Mouse (Mus musculus) lung, postnatal 0 days (tissue): ENCODE data around the gene Pak1. TPM values are rescaled to one million over a fixed set of nuclear protein-coding genes. Genes with fewer than 3 reads are reported as not detected.

Source experiments
- ATAC-seq: fragments of 200-750 bp; cut with Nextera tagmentation; 2 replicates; pipeline ENCODE4 v1.8.0; 2017; ENCODE audit warnings: moderate library complexity
- DNase-seq: peaks from one replicate; pipeline ENCODE4 v3.0.0-alpha.2; 2016; ENCODE audit warnings: low spot score
- H3K27ac ChIP-seq: fragments of 300-500 bp; sonication (generic); 2 replicates; pipeline ENCODE4 v1.5.1; 2014; ENCODE audit warnings: antibody characterized with exemption, mild to moderate bottlenecking, low read length, mixed read lengths
- H3K27me3 ChIP-seq: fragments of 300-500 bp; sonication (generic); replicated peaks from 2 replicates; pipeline ENCODE4 v1.6.1; 2014; ENCODE audit warnings: low read length, mixed read lengths; ENCODE audit not compliant: insufficient read depth
- H3K36me3 ChIP-seq: fragments of 300-500 bp; sonication (generic); 2 replicates; pipeline ENCODE4 v1.6.1; 2014; ENCODE audit warnings: low read length, mixed read lengths; ENCODE audit not compliant: insufficient read depth
- H3K4me1 ChIP-seq: fragments of 300-500 bp; sonication (generic); 2 replicates; pipeline ENCODE4 v1.6.1; 2014; ENCODE audit warnings: antibody characterized with exemption, low read depth, low read length, mixed read lengths; ENCODE audit not compliant: insufficient read depth
- H3K4me2 ChIP-seq: fragments of 300-500 bp; sonication (generic); replicated peaks from 2 replicates; pipeline ENCODE4 v1.6.1; 2014; ENCODE audit warnings: low read depth, mild to moderate bottlenecking, low read length, moderate library complexity, mixed read lengths
- H3K4me3 ChIP-seq: fragments of 300-500 bp; sonication (generic); 2 replicates; pipeline ENCODE4 v1.5.1; 2014; ENCODE audit warnings: low read depth, low read length
- H3K9ac ChIP-seq: fragments of 300-500 bp; sonication (generic); replicated peaks from 2 replicates; pipeline ENCODE4 v1.6.1; 2014; ENCODE audit warnings: low read depth, mild to moderate bottlenecking
- H3K9me3 ChIP-seq: fragments of 300-500 bp; sonication (generic); 2 replicates; pipeline ENCODE4 v1.6.1; 2016; ENCODE audit warnings: low read length, mixed read lengths
- CTCF ChIP-seq: IDR thresholded peaks from 2 replicates; pipeline ENCODE4 v1.5.1; 2016; ENCODE audit warnings: antibody characterized with exemption, mild to moderate bottlenecking
- EP300 ChIP-seq: IDR thresholded peaks from 2 replicates; pipeline ENCODE4 v1.6.1; 2016; ENCODE audit warnings: antibody characterized with exemption, mild to moderate bottlenecking, control low read depth
- WGBS: fragments of 180-500 bp; shearing (Covaris S2); extraction: QIAGEN DNeasy Blood & Tissue Kit; methylation state at CpG from one replicate; pipeline ENCODE4 v1.1.7; 2014; 5-methylcytosine and 5-hydroxymethylcytosine counted together
- polyA plus RNA-seq: library from polyadenylated mRNA; unstranded; fragments of >200 nt; fragmentation: Nextera tagmentation; extraction: Ambion mirVana; gene quantifications from 2 replicates; pipeline ENCODE4 v1.2.1, GENCODE M21; 2015

The Pak1 gene
- polyA plus RNA-seq, 1 experiment from 2014 or later, result 6.9 TPM

GRCm38 (mm10) chr7:97788669-97789483 lies 535 bp downstream of the Pak1 start:
- DNase-seq (peak; percentile 55), ATAC-seq (peak; percentile 76)
- H3K9ac ChIP-seq, result peak overlapping the region; percentile 52
- peak overlapping the region; percentile 100 for H3K4me2 ChIP-seq
- peaks cover 6% of the 10 kb centered on the region; the same call in 1 of the 2 replicates for H3K27me3 ChIP-seq
- no peaks in the 10 kb centered on the region for H3K4me1 ChIP-seq
- TF ChIP-seq EP300, result no peak
- TF ChIP-seq CTCF, result no peak
- no peaks in the 10 kb centered on the region for H3K36me3 ChIP-seq
- 2% methylated on average over 39 of the region's 84 CpGs for WGBS
- H3K4me3 ChIP-seq, result peak overlapping the region; percentile 68
- H3K9me3 ChIP-seq, result no peaks in the 10 kb centered on the region
- peak overlapping the region; percentile 64 for H3K27ac ChIP-seq

GRCm38 (mm10) chr7:97790272-97790671 lies 1.9 kb downstream of the Pak1 start:
- no peak overlapping the region for H3K9ac ChIP-seq
- TF ChIP-seq EP300 (no peak), CTCF (no peak)
- H3K27ac ChIP-seq, result no peak overlapping the region
- peaks cover 6% of the 10 kb centered on the region; the same call in 1 of the 2 replicates for H3K27me3 ChIP-seq
- no peaks in the 10 kb centered on the region for H3K9me3 ChIP-seq
- H3K4me2 ChIP-seq, result peak overlapping the region; percentile 1; the same call in 1 of the 2 replicates
- peak; percentile 67 for ATAC-seq
- DNase-seq, result peak; percentile 75
- no peaks in the 10 kb centered on the region for H3K36me3 ChIP-seq
- no peak overlapping the region for H3K4me3 ChIP-seq
- WGBS, result 34% methylated on average over 2 of the region's 2 CpGs
- no peaks in the 10 kb centered on the region for H3K4me1 ChIP-seq

GRCm38 (mm10) chr7:97792324-97792723 lies 4.0 kb downstream of the Pak1 start:
- no peak for DNase-seq
- ATAC-seq, result no peak
- 16% methylated on average over 2 of the region's 2 CpGs for WGBS

DNA sequence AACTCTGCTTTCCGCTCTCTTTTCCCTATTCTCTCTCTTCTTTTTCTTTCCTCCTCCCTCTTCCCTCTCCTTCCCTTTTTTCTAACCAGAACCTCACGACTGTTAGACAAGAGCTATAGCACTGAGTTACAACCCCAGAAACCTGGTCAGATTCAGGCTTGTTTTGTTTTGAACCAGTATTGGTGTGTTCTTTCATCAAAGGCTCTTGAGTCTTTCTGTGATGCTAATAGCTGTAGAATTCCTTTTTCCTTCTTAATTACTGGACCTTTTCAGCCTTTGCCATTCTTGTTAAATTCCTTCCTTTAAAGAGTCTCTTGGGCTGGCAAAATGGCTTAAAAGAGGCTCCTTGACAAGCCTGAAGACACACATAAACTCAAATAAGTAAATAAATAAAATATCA lies 14.8 kb downstream of the Pak1 start:
- 76% methylated on average over 2 of the region's 2 CpGs for WGBS
- Histone ChIP-seq H3K9ac (no peak overlapping the region), H3K27ac (no peak overlapping the region), H3K9me3 (no peaks in the 10 kb centered on the region), H3K27me3 (no peaks in the 10 kb centered on the region), H3K4me3 (no peak overlapping the region), H3K36me3 (no peaks in the 10 kb centered on the region), H3K4me1 (no peaks in the 10 kb centered on the region), H3K4me2 (no peak overlapping the region)
- TF ChIP-seq EP300 (no peak), CTCF (no peak)
- ATAC-seq (no peak), DNase-seq (no peak)

More at GRCm38 (mm10) chr7:97792324-97792723, 4.0 kb downstream of the Pak1 start:
- Histone ChIP-seq H3K27me3 (peaks cover 6% of the 10 kb centered on the region; the same call in 1 of the 2 replicates), H3K4me1 (no peaks in the 10 kb centered on the region), H3K36me3 (no peaks in the 10 kb centered on the region), H3K4me3 (no peak overlapping the region), H3K9me3 (no peaks in the 10 kb centered on the region), H3K4me2 (no peak overlapping the region), H3K27ac (no peak overlapping the region), H3K9ac (no peak overlapping the region)
- TF ChIP-seq EP300 (no peak), CTCF (no peak)

- ATAC-seq, result no peak
- Histone ChIP-seq H3K4me3 (no peak overlapping the region), H3K4me1 (no peaks in the 10 kb centered on the region), H3K9ac (no peak overlapping the region), H3K4me2 (no peak overlapping the region), H3K27ac (no peak overlapping the region), H3K36me3 (no peaks in the 10 kb centered on the region), H3K27me3 (no peaks in the 10 kb centered on the region), H3K9me3 (no peaks in the 10 kb centered on the region)
- no peak for DNase-seq
- TF ChIP-seq CTCF (no peak), EP300 (no peak)
- 76% methylated on average over 2 of the region's 2 CpGs for WGBS
Observed at GRCm38 (mm10) chr7:97804245-97805066, 16.1 kb downstream of the Pak1 start.

- no peak for ATAC-seq
- TF ChIP-seq EP300 (no peak), CTCF (no peak)
- WGBS, result 82% methylated on average over 3 of the region's 3 CpGs
Observed at GRCm38 (mm10) chr7:97805067-97805365, 16.7 kb downstream of the Pak1 start.

More at GRCm38 (mm10) chr7:97805067-97805365, 16.7 kb downstream of the Pak1 start:
- H3K4me2 ChIP-seq, result no peak overlapping the region
- no peak overlapping the region for H3K27ac ChIP-seq
- H3K27me3 ChIP-seq, result no peaks in the 10 kb centered on the region
- no peak overlapping the region for H3K4me3 ChIP-seq
- no peaks in the 10 kb centered on the region for H3K4me1 ChIP-seq
- no peak overlapping the region for H3K9ac ChIP-seq
- no peaks in the 10 kb centered on the region for H3K9me3 ChIP-seq
- DNase-seq, result no peak
- H3K36me3 ChIP-seq, result no peaks in the 10 kb centered on the region
